Mouse (Mus musculus): ENCODE results near the gene Spaca4.

GRCm38 (mm10) chr7:45693921-45694591 is 31.6 kb downstream of the Spaca4 start, which contains the start of gene Sec1:
- TF ChIP-seq POLR2A (IDR thresholded peaks at IDR 0.05; ENCODE audit: low read depth, low read length) (no peak), E2F4 (IDR thresholded peaks at IDR 0.05; ENCODE audit: insufficient replicate concordance, low read depth, low read length) (no peak), TCF12 (IDR thresholded peaks at IDR 0.05; ENCODE audit: low read depth, low read length) (no peak), MAX (IDR thresholded peaks at IDR 0.05; ENCODE audit: low read length) (no peak)

Measured in CH12.LX (cell line).